24 mouse cellular contexts compared by ENCODE assay signal in genomic region chr16:93287520-93287919, GRCm38 (mm10).
DNase-seq lines count a peak whose midpoint lies in the region; ATAC-seq lines count a peak whose summit lies in the region.
"Had no signal": no experiment of that assay in that cellular context is flagged by ENCODE, and none has a peak within 500 bp of the region (broad histone marks: within the 10 kb centered on the region; RNA-seq: fewer than 3 reads in every experiment).

No protein-coding gene starts in this region.

- no peak overlapping the region for H3K27ac ChIP-seq in kidney, embryonic 15.5 days

- no peak for DNase-seq in layer of hippocampus, adult 18-20 months (ENCODE audit: low spot score in 2 of 2)
- no peak for DNase-seq in c-Kit-positive CD71-positive TER-119-positive erythroid progenitor cells, embryonic 14.5 days (ENCODE audit: low spot score)
- DNase-seq in Muller cell, postnatal 12 days (ENCODE audit: inconsistent ontology term) = no peak
- DNase-seq: adrenal gland, adult 2 months; adrenal gland, adult 8-10 months; adrenal gland, postnatal 10 days; adrenal gland, postnatal 14 days; adrenal gland, postnatal 25 days; adrenal gland, postnatal 36 days; B cell, adult 2 months; cerebellum, adult 11 months; cerebellum, adult 11-12 months; cerebellum, adult 18-20 months; cerebellum, adult 2 months had no signal

- 83% methylated on average over 2 of the region's 2 CpGs for WGBS in kidney, embryonic 15.5 days

- H3K36me3 ChIP-seq in kidney, embryonic 15.5 days = no peaks in the 10 kb centered on the region
- H3K36me3 ChIP-seq: G1E had no signal

- peaks cover 9% of the 10 kb centered on the region; the same call in 1 of the 2 replicates for H3K4me1 ChIP-seq in kidney, embryonic 15.5 days

- H3K4me2 ChIP-seq in kidney, embryonic 15.5 days = no peak overlapping the region

- ATAC-seq in common myeloid progenitor, adult 5-6 weeks (replicated peaks; ENCODE audit: low read depth, poor library complexity, severe bottlenecking) = peak; percentile 25; the same call in 1 of the 2 replicates
- peak; percentile 82 for ATAC-seq in granulocyte monocyte progenitor cell, adult 5-6 weeks (replicated peaks; ENCODE audit: poor library complexity, severe bottlenecking)
- ATAC-seq in megakaryocyte, adult 5-6 weeks (ENCODE audit: poor library complexity, severe bottlenecking) = peak; percentile 62
- ATAC-seq in megakaryocyte progenitor cell, adult 5-6 weeks (replicated peaks; ENCODE audit: poor library complexity) = peak; percentile 46; the same call in 1 of the 2 replicates
- ATAC-seq in kidney, embryonic 15.5 days (replicated peaks; ENCODE audit: low FRiP score) = no peak
- ATAC-seq: activated CD4-positive, CD25-positive, alpha-beta regulatory T cell, adult 4 months; CD4-positive, CD25-positive, alpha-beta regulatory T cell, adult 4 months; Patski had no signal

- H3K27me3 ChIP-seq in kidney, embryonic 15.5 days = peaks cover 16% of the 10 kb centered on the region
- H3K27me3 ChIP-seq: CH12.LX, Patski had no signal

- no peak overlapping the region for H3K9ac ChIP-seq in kidney, embryonic 15.5 days

- no peak overlapping the region for H3K4me3 ChIP-seq in kidney, embryonic 15.5 days (replicated peaks)

- no peaks in the 10 kb centered on the region for H3K9me3 ChIP-seq in kidney, embryonic 15.5 days (replicated peaks)
